Mouse (Mus musculus) brain, embryonic 18.5 days (tissue): ENCODE data around the gene Haus2.

Experiments used
- DNase-seq: peaks from one replicate; pipeline ENCODE4 v3.0.0-alpha.2; 2012; ENCODE audit warnings: low read depth, low spot score

Haus2 gene

DNA sequence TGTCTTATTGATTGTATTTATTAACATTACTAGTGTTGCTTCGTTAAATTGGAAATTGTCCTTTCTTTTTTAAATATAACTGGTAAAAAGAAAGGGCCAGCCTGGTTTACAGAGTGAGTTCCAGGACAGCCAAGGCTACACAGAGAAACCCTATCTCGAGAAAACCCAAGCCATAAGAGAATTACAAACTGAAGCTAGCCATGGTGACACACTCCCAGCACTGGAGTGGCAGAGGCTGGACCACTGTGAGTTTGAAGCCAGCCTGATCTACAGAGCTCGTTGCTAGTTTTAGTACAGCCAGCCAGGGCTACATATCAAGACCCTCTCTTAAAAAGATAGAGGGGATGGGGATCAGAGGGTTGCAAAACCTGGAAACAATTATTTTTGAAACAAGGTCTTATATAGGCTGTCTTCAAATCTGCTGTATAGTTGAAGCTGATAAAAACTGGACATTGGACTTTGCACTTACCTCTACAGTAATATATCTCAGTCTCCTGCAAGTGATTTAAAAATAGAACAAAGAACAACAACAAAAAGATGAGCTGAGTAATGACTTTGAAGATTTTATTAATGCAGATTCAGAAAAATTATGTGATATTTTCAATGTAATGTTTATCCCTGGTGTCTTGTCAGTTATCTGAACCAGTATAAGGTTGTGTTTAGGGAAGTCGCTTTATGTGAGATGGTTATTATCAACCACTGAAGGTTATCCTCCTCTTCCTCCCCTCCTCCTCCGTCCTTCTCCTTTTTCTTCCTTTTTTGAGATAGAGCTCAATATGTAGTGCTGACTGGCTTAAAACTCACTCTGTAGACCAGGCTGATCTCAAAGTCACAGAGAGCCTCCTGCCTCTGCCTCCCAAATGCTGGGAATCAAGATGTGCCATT lies 7.3 kb downstream of the Haus2 start:
- no peak for DNase-seq

DNA sequence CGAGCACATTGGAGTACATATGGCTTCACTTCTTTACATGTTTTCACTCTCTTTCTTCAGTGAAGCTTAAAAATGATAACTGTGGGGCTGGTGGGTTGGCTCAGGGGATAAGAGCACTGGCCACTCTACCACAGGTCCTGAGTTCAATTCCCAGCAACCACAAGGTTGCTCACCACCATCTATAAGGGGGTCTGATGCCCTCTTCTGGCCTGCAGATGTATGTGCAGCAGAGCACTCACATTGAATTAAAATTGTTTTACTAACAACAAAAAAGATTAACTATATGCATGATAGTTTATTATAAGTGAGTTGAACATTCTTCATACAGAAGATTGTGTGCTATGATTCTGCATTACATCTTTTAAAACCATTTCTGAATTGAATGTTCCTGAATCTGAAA lies 10.4 kb downstream of the Haus2 start:
- DNase-seq = no peak

DNA sequence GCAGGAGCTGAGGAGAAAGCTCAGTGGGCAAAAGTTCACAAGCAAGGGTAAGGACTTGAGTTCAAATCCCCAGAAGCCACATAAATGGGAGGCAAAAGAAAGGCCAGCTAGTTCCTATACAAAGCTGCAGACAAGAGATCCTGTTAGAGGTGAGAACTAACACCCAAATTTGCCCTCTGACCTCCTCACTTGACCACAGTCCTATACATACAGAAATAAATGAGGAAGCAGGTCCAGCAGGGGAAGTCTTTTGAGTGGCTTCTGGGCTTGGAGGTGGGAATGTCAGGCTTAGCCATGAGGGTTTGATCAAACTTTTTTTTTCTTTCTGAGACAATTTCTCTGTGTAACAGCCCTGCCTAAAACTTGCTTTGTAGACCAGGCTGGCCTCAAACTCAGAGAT lies 13.7 kb downstream of the Haus2 start:
- no peak for DNase-seq

DNA sequence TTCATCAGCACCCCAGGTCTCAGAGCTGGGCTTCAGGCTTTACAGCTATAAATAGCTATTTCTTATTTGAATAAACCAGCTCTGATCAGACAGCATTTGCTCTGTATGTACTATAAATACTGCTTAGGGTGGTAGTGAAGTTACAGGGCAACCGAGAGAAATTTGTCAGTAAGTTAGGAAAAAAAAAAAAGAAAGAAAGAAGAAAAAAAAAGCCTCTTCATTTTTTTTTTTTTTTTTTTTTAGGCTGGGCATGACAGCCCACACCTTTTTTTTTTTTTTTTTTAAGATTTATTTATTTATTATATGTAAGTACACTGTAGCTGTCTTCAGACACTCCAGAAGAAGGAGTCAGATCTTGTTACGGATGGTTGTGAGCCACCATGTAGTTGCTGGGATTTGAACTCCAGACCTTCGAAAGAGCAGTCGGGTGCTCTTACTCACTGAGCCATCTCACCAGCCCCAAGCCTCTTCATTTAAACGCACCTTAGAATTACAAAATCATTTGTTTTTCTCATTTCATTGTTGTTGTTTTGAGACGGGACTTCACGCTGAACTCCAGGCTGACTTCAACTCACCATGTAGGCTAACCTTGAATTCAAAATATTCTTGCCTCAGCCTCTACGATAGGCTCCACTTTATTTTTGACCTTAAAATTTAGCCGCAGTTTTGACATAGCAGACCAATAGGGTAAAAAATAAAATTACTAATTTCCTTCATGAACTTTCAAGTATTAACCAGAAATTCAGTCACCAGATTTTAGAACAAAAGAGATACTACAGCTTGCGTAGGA lies 19.1 kb downstream of the Haus2 start:
- no peak for DNase-seq

DNA sequence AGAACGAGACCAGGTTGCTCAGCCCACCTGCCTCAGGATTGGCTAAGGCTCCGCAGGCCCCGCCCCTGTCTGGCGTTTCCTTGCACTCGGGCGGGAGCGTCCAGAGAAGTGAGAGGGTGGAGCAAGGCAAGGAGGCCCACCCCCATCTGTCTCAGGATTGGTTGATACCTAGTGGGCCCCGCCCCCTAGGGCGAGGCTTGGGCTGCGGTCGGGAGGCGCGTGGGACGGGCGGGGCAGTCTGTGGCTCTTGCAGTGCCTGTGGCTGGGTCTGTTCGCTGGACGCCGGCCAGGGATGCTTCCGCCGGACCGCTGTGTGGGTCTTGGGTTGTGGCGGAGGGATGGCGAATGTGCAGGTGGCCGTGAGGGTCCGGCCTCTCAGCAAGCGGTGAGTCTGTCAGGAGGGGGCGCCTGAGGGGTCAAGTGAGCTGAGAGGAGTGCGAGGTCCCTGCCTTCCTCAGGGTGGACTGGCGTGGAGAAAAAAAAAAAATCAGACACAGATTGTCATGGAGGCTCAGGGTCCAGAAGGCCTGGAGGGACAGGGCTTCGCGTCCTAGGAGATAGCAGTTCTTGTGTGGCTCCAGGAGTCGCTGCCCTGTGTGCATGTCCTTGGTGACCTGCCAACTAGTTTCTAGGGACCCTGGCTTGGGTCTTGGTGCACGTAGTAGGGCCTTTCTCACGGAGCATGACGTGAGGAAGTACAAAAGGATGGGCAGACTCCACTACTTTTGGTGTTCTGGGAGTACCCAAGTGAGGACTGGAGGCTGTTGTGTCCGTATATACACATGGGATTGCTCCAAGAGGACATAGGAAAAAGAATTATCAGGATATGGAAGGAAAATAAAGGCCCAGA lies 19.9 kb downstream of the Haus2 start, which contains the start of gene Stard9:
Gene Stard9 (plus strand): TSS at position 236 of the 850 bp plus-strand sequence.
- peak; percentile 98 for DNase-seq

DNA sequence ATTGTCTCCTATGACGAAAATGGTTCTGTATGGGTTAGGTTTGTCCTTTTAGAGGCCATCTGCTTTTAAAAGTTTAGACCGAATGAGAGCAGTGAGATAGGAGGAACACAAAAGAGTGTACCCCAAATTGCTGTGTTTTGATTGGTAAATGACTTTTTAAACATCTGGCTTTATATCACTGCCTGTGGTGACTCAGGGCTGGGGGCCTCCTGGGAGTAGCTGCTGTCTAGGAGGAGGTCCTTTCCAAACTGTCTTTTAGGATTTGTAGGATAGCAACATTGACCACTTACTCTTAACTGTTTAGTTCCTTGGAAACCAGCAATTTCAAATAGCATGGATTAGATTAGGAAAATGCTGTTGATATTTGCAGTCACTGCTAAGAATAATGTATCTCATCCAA lies 21.1 kb downstream of the Haus2 start:
- DNase-seq = no peak

DNA sequence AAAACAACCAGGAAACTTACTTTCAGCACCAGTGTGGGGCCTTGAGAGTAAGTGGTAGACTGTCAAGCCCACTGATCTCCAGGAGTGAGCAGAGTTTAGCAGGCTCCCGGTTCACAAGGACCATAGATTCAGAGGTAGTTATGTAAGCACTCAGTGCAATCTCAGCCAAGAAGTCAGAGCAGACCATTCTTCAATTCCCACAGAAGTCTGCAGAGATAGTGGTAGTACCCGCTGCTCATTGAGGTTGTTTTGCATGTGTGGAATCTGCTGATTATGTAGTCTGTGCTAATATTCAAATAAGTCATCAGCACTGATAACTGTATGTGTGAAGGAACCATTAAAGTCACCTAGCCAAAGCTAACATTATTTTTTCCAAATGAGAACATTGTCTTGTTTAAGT lies 21.5 kb downstream of the Haus2 start:
- DNase-seq = no peak

DNA sequence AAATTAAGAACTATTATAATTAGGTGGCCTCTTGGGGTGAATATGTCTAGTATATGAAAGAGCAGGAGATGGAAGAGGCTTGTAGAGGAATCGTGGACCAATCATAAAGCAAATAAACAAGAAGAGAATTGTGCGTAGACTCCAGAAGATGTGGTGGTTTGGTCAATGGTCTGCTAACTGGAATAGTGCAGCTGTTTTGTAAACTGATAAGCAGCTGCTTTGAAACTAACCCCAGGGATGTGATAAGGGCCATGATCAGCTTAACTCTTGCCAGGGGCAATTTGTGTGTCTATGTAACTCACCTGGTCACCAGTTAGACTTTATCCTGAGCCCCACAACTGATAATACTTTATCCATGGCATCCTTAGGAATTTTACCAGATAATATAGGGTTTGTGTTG lies 22.3 kb downstream of the Haus2 start:
- DNase-seq = no peak

DNA sequence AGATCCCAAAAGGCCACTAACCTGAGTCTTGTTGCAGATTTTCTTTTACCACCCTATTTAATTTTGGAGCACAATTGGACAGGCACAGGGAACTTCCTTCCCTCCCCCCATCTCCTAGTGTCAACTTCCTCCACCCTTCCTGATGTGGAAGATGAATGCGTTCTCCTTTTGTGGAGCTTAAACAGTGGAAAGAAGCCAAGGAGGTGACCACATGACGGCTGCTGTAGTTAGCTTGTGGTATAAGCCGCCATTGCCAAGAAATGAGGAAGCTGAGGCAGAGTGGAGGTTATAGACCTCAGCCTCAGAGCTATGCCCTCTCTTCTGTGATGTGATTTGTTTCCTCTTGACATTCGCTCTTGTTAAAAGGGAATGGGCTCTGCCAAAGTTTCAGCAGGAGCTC lies 22.8 kb downstream of the Haus2 start:
- DNase-seq = no peak

DNA sequence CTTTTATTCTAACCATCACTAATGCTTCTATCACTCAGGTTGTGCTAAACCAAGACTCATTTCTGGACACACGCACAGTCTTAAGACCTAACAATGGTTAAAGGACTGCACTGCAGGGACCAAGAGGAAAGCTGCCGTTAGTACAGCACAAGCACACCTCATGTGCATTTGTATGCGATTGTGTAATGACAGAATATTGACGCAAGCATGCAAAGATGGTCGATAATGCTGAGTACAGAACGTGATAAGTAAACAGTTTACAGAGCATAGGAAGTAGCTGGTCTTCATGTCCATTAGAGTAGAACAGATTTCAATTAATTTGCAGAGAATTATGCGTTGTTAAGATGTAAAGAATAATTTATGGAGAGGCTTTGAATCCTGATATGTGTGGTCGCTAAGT lies 31.7 kb downstream of the Haus2 start:
- no peak for DNase-seq

DNA sequence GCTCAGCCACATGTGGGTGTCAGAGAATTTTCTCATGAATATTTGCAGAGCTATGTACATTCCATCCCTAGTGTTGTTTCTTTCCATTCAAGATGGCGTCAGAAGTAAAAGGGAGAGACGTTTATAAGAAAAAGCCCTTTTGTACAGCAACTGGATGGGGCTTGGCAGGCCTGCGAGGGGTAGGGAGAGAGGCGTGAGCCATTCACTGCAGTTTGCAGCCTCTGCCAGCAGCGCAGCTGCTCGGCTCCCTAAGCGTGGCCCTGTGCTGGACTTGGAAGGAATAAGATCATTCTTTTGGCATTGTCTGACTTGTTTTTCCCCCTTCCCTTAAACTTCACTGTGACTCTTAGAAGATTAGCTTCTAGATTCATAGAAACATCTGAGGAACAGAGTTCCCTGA lies 34.7 kb downstream of the Haus2 start:
- no peak for DNase-seq

DNA sequence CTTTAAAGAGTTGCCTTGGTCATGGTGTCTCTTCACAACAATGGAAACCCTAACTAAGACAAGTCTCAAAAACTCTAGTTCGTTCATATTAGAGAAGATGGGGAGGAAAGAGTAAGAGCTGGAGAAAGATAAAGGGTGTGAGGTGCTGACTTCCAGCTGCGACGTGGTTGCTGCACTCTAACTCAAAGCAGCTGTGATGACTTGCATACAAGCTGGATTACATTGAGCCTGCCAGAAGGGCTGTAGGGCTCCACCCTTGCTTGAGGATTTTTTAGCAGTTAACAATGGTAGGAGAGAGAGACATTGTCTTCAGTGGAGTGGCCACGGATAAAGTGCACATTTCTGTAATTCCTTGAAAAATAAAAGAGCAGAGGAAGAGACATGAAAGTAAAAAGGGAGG lies 37.6 kb downstream of the Haus2 start:
- DNase-seq = no peak

DNA sequence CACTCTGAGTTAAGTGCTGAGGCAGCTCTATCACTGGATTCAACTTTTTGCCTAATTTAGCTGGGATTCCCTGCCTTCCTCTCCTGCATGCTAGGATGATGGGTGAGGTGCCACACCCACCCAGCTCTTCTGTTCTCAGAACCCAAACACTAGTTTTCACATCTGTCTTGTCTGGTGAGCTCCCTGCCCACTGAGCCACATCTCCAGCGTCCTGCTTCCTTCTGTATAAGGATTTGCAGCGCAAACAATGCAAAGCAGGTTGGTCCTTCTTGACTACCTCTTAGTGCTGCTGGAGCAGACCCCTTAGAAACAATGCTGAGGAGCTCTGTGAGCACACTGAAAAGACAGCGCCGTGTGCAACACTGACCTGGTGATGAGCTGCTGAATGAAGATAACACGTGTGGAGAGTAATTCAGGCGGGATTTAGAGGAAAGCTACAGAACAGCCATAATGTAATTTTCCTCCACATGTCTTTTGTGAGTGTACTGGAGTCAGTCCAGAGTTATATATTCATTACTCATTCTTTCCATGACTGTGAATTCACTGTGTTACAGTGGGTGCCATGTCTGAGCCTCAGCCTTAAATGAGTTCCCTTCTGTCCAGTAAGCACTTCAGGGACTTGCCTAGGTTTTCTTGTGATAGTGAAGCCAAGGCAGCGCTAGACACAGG lies 43.2 kb downstream of the Haus2 start:
- no peak for DNase-seq

DNA sequence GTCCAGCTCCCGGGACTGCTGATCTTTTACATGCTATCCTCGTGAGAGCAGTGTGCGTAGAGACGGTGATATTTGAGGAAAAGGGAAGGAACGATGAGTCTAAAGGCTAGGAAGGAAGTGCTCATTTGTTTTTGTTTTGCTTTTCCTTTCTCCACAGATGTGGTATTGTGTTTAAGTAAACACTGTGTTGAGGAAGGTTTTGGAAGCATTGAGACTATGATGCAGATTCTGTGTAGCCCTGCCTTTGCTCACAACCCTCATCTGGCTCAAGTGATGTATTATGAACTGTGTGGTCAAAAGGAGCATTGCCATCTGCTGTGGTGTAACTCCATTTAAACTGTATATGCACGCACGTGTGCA lies 43.7 kb downstream of the Haus2 start:
- DNase-seq = no peak

DNA sequence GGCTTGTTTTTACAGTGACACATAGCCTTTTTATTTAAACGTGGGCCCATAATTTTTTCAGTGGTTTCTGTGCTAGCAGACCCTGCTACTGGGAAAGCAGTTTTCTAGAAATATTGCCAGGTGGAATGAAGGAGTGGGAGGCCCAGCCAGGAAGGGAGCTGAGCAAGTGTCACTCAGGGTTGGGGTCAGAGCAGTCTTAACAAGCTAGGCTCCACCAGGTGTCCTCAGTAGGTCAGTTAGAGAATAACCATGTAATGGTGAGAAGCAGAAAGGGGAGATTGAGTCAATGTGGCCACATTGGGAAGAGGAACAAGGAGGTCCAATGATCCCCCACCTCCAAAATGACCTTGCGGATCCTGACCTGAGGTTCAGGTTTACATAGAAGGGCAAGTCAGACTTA lies 45.5 kb downstream of the Haus2 start:
- DNase-seq = no peak

DNA sequence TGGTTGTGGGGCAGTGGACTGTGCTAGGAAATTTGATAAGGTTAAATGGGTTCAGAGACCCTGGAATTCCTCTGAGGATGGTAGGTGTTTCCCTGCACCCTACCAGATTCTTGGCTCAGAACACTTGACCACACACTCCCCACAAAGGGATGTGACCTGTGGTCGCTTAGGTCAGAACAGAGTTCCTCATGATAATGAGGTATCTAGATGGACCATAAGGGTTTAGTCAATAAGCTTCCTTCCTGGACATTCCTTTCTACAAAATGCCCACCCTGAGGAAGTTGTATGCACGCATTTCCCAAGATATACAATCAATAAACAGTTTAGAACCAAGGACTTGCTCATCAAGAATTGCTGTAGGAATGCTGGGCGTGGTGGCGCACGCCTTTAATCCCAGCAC lies 46.7 kb downstream of the Haus2 start:
- no peak for DNase-seq

DNA sequence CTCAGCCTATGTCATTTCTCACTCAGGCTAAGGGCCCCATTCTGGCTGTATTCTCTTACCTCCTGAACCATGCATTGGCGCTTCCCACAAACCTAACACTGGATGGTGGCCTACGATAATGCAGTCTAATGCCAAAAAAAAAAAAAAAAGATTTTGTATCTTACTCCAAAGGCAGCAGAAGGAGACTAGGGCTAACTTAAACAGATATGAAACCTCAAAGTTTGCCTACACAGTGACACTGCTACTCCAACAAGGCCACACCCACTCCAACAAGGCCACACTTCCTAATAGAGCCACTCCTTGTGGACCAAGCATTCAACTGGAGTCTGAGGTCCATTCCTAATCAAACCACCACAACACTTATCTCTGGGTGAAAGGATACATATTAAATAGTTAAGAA lies 47.5 kb downstream of the Haus2 start:
- no peak for DNase-seq

DNA sequence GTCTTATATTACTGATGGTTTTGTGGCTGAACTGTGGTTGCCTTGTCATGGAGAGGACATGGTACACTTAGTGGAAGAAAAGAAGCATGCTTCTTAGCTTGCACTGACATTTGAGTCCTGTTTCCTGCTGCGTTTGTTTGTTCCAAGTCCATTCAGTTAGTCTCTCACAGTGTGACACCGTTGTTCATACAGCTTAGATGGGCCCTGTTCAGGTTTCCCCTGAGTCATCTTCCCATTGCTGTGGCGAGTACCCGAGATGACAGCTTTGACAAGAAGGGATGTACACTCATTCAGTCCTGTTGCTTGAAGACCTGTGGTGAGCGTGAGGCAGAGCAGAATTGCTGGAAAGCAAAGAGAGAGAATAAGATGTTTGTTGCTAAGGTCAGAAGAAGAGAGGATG lies 49.3 kb downstream of the Haus2 start:
- DNase-seq = no peak

DNA sequence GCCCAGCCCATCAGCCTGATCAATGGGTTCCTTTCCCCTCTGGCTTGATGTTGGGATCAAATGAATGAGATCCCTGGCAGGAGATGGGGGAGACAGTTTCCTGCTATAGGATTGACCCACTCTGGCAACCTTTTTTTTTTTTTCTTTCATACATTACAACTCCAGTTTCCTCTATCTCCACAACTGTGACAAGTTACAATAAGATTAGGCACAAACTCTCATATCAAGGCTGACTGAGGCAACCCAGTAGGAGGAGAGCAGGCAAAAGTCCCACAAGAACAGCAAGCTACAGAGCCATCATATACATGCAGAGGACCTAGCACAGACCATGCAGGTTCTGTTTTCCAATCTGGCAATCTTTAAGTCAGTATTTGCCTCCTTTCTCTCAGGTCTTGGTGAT lies 50.1 kb downstream of the Haus2 start:
- DNase-seq = no peak

DNA sequence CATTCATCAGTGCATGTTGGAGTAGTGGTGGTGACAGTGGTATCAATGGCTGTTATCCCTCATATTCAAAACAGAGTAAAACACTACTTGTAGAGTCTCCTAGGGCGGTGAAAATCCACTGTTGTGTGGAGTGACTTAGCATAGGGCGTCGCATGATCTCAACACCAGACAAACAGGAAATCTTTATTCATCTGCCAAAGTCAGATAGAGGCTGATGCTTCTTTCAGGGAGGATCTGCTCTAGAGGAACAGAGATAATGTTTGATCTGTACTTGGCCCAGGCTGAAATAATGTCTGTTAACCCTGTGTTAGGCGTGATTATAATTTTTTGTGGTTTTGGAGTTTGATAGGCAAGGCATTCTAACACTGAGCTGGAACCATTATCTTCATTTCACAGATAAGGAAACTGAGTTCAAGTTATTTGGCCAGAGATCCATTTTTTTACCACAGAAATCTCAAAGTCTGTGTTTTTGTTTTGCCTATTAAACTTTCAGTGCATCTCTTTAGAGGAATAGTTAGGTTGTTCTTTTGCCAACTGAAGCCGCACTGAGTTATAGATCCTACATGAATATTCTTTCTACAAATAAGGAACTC lies 51.4 kb downstream of the Haus2 start:
- DNase-seq = no peak

DNA sequence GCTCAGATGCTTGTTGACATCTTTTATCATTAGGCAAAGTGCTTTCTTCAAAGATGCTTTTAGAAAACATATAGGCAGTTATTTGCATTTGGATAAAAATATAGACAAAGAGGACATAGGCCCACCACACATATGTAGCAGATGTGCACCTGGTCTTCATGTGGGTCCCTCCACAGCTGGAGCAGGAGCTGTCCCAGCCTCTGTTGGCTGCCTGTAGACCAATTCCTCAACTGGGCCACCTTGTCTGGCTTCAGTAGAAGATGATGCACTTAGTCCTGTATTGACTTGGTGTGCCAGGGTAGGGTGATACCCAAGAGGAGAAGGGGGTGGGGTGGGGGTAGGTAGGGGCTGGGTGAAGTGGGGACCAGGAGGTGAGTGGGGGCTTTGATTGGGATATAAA lies 53.6 kb downstream of the Haus2 start:
- no peak for DNase-seq
